Mouse (Mus musculus) MEL (cell line): ENCODE measurements at regions not wholly inside any gene's neighbourhood (a gene's known extent, or its start where the extent isn't known, plus 50 kb on each side); places are given as distances from the start of the nearest gene placed in this dataset.

Experiments
- CHD2 ChIP-seq: IDR thresholded peaks from 2 replicates; pipeline ENCODE4 v1.6.1; 2011; ENCODE audit warnings: low read length, improper control_type of control experiment
- CTCF ChIP-seq, 3 experiments: IDR thresholded peaks in 2 of 3; conservative IDR thresholded peaks in 1 of 3; 2 replicates each; pipeline ENCODE4 v1.5.1; 2011 to 2012; ENCODE audit warnings: low read length in 3 of 3, low read depth in 2 of 3, mild to moderate bottlenecking in 2 of 3, improper control_type of control experiment in 1 of 3, inconsistent platforms in 1 of 3, mixed read lengths in 1 of 3, moderate library complexity in 1 of 3; ENCODE audit not compliant: control insufficient read depth in 1 of 3, insufficient read depth in 1 of 3, poor library complexity in 1 of 3, severe bottlenecking in 1 of 3
- E2F4 ChIP-seq: IDR thresholded peaks from 2 replicates; pipeline ENCODE4 v1.6.1; 2011; ENCODE audit warnings: low read depth, low read length, improper control_type of control experiment, borderline replicate concordance
- MAX ChIP-seq: IDR thresholded peaks from 2 replicates; pipeline ENCODE4 v1.6.1; 2011; ENCODE audit warnings: low read length, improper control_type of control experiment
- POLR2AphosphoS5 ChIP-seq: IDR thresholded peaks from 2 replicates; pipeline ENCODE4 v1.6.1; 2012; ENCODE audit warnings: low read depth, borderline replicate concordance, mild to moderate bottlenecking, inconsistent platforms, low read length, moderate library complexity, mixed read lengths
- SIN3A ChIP-seq: IDR thresholded peaks from 2 replicates; pipeline ENCODE4 v1.6.1; 2012; ENCODE audit warnings: low read length, improper control_type of control experiment, inconsistent platforms
- TAL1 ChIP-seq: IDR thresholded peaks from 2 replicates; pipeline ENCODE4 v1.6.1; 2012; ENCODE audit warnings: mild to moderate bottlenecking, inconsistent platforms, low read length, moderate library complexity, mixed read lengths

DNA sequence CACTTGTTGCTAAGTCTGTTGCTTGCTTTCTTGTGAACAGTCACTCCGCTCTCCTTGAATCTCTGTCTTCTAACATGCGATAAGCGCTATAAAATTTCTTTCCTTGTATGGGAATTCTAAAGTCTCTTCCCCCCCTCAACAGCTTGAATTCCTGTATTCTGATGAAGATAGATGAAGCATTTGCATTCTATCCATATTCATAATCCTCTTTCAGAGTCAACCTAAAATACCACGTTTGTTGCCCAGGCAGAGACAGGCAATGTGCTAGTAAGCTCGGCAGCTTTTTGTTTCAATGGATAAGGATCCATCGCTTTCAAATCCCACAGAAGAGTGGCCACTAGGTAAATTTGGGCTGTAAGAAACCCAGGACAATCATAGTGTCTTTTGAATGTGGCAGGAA lies 268.5 kb upstream of the Adgrl2 start:
- TF ChIP-seq SIN3A (no peak), MAX (no peak), TAL1 (no peak), E2F4 (no peak), CTCF (IDR thresholded peaks at IDR 0.05 in 2 of 3, conservative IDR thresholded peaks at IDR 0.05 in 1 of 3; ENCODE audit: control insufficient read depth in 1 of 3, insufficient read depth in 1 of 3, low read depth in 2 of 3, low read length in 3 of 3, poor library complexity in 1 of 3, severe bottlenecking in 1 of 3) (no peak), POLR2AphosphoS5 (no peak), CHD2 (no peak)
